Mouse (Mus musculus) megakaryocyte, embryonic 14.5 days (primary cell): ENCODE measurements around the gene Dapl1.

Experiments used
- FLI1 ChIP-seq: IDR thresholded peaks from 2 replicates; pipeline ENCODE4 v1.6.1; 2012; ENCODE audit warnings: low read length, inconsistent platforms, mixed read lengths
- GATA1 ChIP-seq: IDR thresholded peaks from 3 replicates; pipeline ENCODE4 v1.6.1; 2012; ENCODE audit warnings: mixed read lengths, low read length, inconsistent platforms, borderline replicate concordance

DNA sequence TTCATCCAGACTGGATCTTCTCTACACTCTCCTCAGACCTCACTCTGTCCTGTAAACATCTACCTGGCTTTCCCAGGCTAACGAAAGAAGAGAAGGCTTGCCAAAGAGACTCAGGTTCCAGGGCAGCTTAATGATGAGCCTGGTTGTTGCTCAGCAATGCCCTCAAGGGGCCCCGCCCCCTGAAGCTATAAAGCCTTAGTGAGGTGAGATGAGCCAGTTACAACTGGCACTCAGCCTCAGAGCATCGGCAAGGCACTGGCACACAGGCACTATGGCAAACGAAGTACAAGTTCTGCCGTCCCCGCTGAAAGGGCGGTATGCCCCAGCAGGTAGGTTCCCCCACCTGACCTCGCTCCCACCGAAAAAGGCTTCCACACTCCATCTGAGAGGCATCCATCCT is at the start of gene Dapl1:
- TF ChIP-seq GATA1 (no peak), FLI1 (no peak)
